Mouse (Mus musculus) cerebellum, adult 11-12 months (tissue): ENCODE results near the gene Dntt.

Experiments used
- DNase-seq: peaks from one replicate; pipeline ENCODE4 v3.0.0; 2022

Gene Dntt

GRCm38 (mm10) chr19:41013591-41013990 is 15.5 kb upstream of the Dntt start:
- DNase-seq: no peak

GRCm38 (mm10) chr19:41014003-41014402 is 15.1 kb upstream of the Dntt start:
- DNase-seq: no peak

- no peak for DNase-seq
These were observed 12.9 kb upstream of the Dntt start for GRCm38 (mm10) chr19:41015951-41016716.

- DNase-seq: no peak
These were observed 9.9 kb upstream of the Dntt start for GRCm38 (mm10) chr19:41019164-41019675.

GRCm38 (mm10) chr19:41020537-41020936 is 8.5 kb upstream of the Dntt start:
- DNase-seq: no peak

GRCm38 (mm10) chr19:41022244-41022643 is 6.8 kb upstream of the Dntt start:
- DNase-seq: no peak

GRCm38 (mm10) chr19:41026551-41026950 is 2.5 kb upstream of the Dntt start:
- no peak for DNase-seq

- no peak for DNase-seq
These were observed 2.1 kb upstream of the Dntt start for GRCm38 (mm10) chr19:41027024-41027423.

- DNase-seq: no peak
These were observed 1.5 kb upstream of the Dntt start for GRCm38 (mm10) chr19:41027601-41028000.

GRCm38 (mm10) chr19:41030161-41030560 is 1.1 kb downstream of the Dntt start:
- DNase-seq: no peak

GRCm38 (mm10) chr19:41031009-41031408 is 1.9 kb downstream of the Dntt start:
- DNase-seq: no peak

GRCm38 (mm10) chr19:41031869-41032268 is 2.8 kb downstream of the Dntt start:
- DNase-seq: no peak

- no peak for DNase-seq
These were observed 6.9 kb downstream of the Dntt start for GRCm38 (mm10) chr19:41035809-41036551.

- DNase-seq: no peak
These were observed 10.0 kb downstream of the Dntt start for GRCm38 (mm10) chr19:41039110-41039509.

- no peak for DNase-seq
These were observed 16.2 kb downstream of the Dntt start for GRCm38 (mm10) chr19:41045091-41045770.

- no peak for DNase-seq
These were observed 18.5 kb downstream of the Dntt start for GRCm38 (mm10) chr19:41047437-41048186.

- no peak for DNase-seq
These were observed 19.1 kb downstream of the Dntt start for GRCm38 (mm10) chr19:41048187-41048559.

- DNase-seq: no peak
These were observed 22.6 kb downstream of the Dntt start for GRCm38 (mm10) chr19:41051714-41052113.

GRCm38 (mm10) chr19:41052247-41052646 is 23.2 kb downstream of the Dntt start:
- no peak for DNase-seq

GRCm38 (mm10) chr19:41053530-41053929 is 24.5 kb downstream of the Dntt start:
- DNase-seq: no peak

- no peak for DNase-seq
These were observed 25.6 kb downstream of the Dntt start for GRCm38 (mm10) chr19:41054702-41055101.

- peak; percentile 71 for DNase-seq
These were observed 42.4 kb downstream of the Dntt start for GRCm38 (mm10) chr19:41071500-41071899.
